Mouse (Mus musculus) heart, adult 2 months (tissue): ENCODE results near the gene Chst7.

Source experiments
- EP300 ChIP-seq: fragments of 200-500 bp; IDR thresholded peaks from 2 replicates; pipeline ENCODE4 v1.6.1; 2011; ENCODE audit warnings: low read depth, low read length, control low read depth; ENCODE audit not compliant: insufficient read depth
- POLR2A ChIP-seq: fragments of 200-500 bp; IDR thresholded peaks from 2 replicates; pipeline ENCODE4 v1.6.1; 2011; ENCODE audit warnings: mild to moderate bottlenecking, low read depth, low read length, control low read depth; ENCODE audit not compliant: insufficient read depth

DNA sequence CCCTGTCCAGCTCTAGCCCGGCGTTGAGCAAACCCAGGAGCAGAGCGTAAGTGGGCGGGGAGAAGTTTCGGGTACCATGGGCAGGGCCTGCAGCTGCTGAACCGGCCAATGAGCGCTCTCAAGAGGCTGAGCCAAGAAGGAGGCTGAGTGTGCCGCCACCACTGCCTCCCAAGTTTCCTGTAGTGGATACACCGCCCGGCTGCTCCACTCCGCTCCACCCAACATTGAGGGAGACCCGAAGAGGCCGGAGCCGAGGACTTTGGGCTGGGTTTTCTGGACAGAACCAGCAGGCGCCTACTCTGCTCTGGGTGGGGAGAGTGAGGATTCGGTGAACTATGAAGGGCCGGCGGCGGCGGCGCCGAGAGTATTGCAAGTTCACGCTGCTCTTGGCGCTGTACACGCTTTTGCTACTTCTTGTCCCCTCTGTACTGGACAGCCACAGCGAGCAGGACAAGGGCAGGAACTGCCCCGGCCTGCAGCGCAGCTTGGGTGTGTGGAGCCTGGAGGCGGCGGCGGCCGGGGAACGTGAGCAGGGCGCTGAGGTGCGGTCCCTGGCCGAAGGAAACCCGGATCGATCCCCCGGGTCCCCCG is at the start of gene Chst7:
- peak; percentile 79 for TF ChIP-seq POLR2A
- 0 out of 2 replicates have a peak, but pooled peaks have one; percentile 29 for TF ChIP-seq EP300
